Comparison of ENCODE assay signal across 8 mouse cellular contexts in genomic region chr10:127287936-127288293, GRCm38 (mm10). TPM values are rescaled to one million over a fixed set of nuclear protein-coding genes. Genes with fewer than 3 reads are reported as not detected.
DNase-seq lines count a peak whose midpoint lies in the region; ATAC-seq and TF ChIP-seq lines count a peak whose summit lies in the region.

No protein-coding gene starts in this region.

- peaks cover 35% of the 10 kb centered on the region for H3K36me3 ChIP-seq in kidney, embryonic 16.5 days (ENCODE audit: insufficient read depth, low read length)
- H3K36me3 ChIP-seq in embryonic facial prominence, embryonic 11.5 days (replicated peaks; ENCODE audit: control insufficient read depth, insufficient read depth, low read depth, low read length) = peaks cover 13% of the 10 kb centered on the region
- peaks cover 26% of the 10 kb centered on the region for H3K36me3 ChIP-seq in intestine, embryonic 16.5 days (ENCODE audit: control insufficient read depth, insufficient read depth, low read length)
- peaks cover 20% of the 10 kb centered on the region for H3K36me3 ChIP-seq in myocyte (ENCODE audit: control insufficient read depth, insufficient read depth)

- H3K9ac ChIP-seq in kidney, embryonic 16.5 days (replicated peaks; ENCODE audit: low read length) = peak overlapping the region; percentile 72
- H3K9ac ChIP-seq in embryonic facial prominence, embryonic 11.5 days (replicated peaks; ENCODE audit: low read length) = peak overlapping the region; percentile 86
- peak overlapping the region; percentile 85 for H3K9ac ChIP-seq in intestine, embryonic 16.5 days (ENCODE audit: low read depth, low read length)

- ATAC-seq in kidney, embryonic 16.5 days (ENCODE audit: low FRiP score, low TSS enrichment) = no peak
- no peak for ATAC-seq in embryonic facial prominence, embryonic 11.5 days (replicated peaks; ENCODE audit: insufficient number of reproducible peaks, low FRiP score, low TSS enrichment, low read depth)
- no peak for ATAC-seq in intestine, embryonic 16.5 days

- 0% methylated on average over 3 of the region's 3 CpGs for WGBS in kidney, embryonic 16.5 days
- 0% methylated on average over 3 of the region's 3 CpGs for WGBS in embryonic facial prominence, embryonic 11.5 days
- WGBS in intestine, embryonic 16.5 days = 0% methylated on average over 3 of the region's 3 CpGs

- H3K27me3 ChIP-seq in kidney, embryonic 16.5 days (ENCODE audit: insufficient read depth, low read length) = no peaks in the 10 kb centered on the region
- H3K27me3 ChIP-seq in embryonic facial prominence, embryonic 11.5 days (ENCODE audit: control insufficient read depth, insufficient read depth, low read length) = no peaks in the 10 kb centered on the region
- no peaks in the 10 kb centered on the region for H3K27me3 ChIP-seq in intestine, embryonic 16.5 days (replicated peaks; ENCODE audit: control insufficient read depth, insufficient read depth, low read length)
- no peaks in the 10 kb centered on the region for H3K27me3 ChIP-seq in myocyte (ENCODE audit: control insufficient read depth, insufficient read depth, insufficient read length)

- peak overlapping the region; percentile 82 for H3ac ChIP-seq in myocyte (ENCODE audit: control insufficient read depth, insufficient read length)

- no peaks in the 10 kb centered on the region for H3K9me3 ChIP-seq in kidney, embryonic 16.5 days (ENCODE audit: low read length)
- H3K9me3 ChIP-seq in embryonic facial prominence, embryonic 11.5 days (replicated peaks; ENCODE audit: control insufficient read depth, low read length) = no peaks in the 10 kb centered on the region
- H3K9me3 ChIP-seq in intestine, embryonic 16.5 days (ENCODE audit: control insufficient read depth, low read length) = no peaks in the 10 kb centered on the region

- peaks cover 50% of the 10 kb centered on the region for H3K79me2 ChIP-seq in myocyte (ENCODE audit: control insufficient read depth, insufficient read depth)

- peaks cover 52% of the 10 kb centered on the region for H3K4me1 ChIP-seq in kidney, embryonic 16.5 days (ENCODE audit: insufficient read depth, low read length)
- peaks cover 5% of the 10 kb centered on the region for H3K4me1 ChIP-seq in embryonic facial prominence, embryonic 11.5 days (ENCODE audit: control insufficient read depth, insufficient read depth, low read length)
- peaks cover 45% of the 10 kb centered on the region for H3K4me1 ChIP-seq in intestine, embryonic 16.5 days (ENCODE audit: control insufficient read depth, insufficient read depth, low read length)

- peak overlapping the region; percentile 97 for H3K4me2 ChIP-seq in kidney, embryonic 16.5 days (replicated peaks; ENCODE audit: low read depth, low read length)
- peak overlapping the region; percentile 82 for H3K4me2 ChIP-seq in embryonic facial prominence, embryonic 11.5 days (ENCODE audit: low read depth, low read length)
- peak overlapping the region; percentile 71 for H3K4me2 ChIP-seq in intestine, embryonic 16.5 days (ENCODE audit: low read depth, low read length)
- peak overlapping the region; percentile 84 for H3K4me2 ChIP-seq in myocyte (ENCODE audit: low read depth)

- TF ChIP-seq POLR2A in myocyte (IDR thresholded peaks at IDR 0.05; ENCODE audit: insufficient read length, low read depth) = no peak

- DNase-seq in kidney, adult 11 months = no peak
- DNase-seq in embryonic facial prominence, embryonic 11.5 days (ENCODE audit: low spot score) = no peak
- DNase-seq in spleen, postnatal 14 days (ENCODE audit: low spot score in 2 of 2) = no peak
- no peak for DNase-seq in layer of hippocampus, postnatal 14 days (ENCODE audit: low spot score in 2 of 2)
- no peak for DNase-seq in cerebellum, adult 11 months

- H3K4me3 ChIP-seq in kidney, embryonic 16.5 days (ENCODE audit: low read length) = peak overlapping the region; percentile 59
- peak overlapping the region; percentile 55 for H3K4me3 ChIP-seq in embryonic facial prominence, embryonic 11.5 days (ENCODE audit: low read depth, low read length)
- peak overlapping the region; percentile 75 for H3K4me3 ChIP-seq in intestine, embryonic 16.5 days (ENCODE audit: low read length)
- H3K4me3 ChIP-seq in myocyte = peak overlapping the region; percentile 100

- peak overlapping the region; percentile 99 for H3K27ac ChIP-seq in kidney, embryonic 16.5 days (ENCODE audit: low read length)
- peak overlapping the region; percentile 99 for H3K27ac ChIP-seq in embryonic facial prominence, embryonic 11.5 days (replicated peaks; ENCODE audit: low read depth, low read length)
- H3K27ac ChIP-seq in intestine, embryonic 16.5 days (ENCODE audit: low read length) = peak overlapping the region; percentile 99

TF ChIP-seq in myocyte, 11 proteins besides CTCF, POLR2A, EP300 and RAD21:
- TF ChIP-seq E2F4 (IDR thresholded peaks at IDR 0.05; ENCODE audit: insufficient read depth) = no peak
- TF ChIP-seq USF1 (IDR thresholded peaks at IDR 0.05; ENCODE audit: low read depth) = no peak
- TF ChIP-seq MYOG (IDR thresholded peaks at IDR 0.05; ENCODE audit: control insufficient read depth in 1 of 3, insufficient read depth in 1 of 3, insufficient read length in 2 of 3, low read depth in 2 of 3) = no peak
- no peak for TF ChIP-seq TCF3 (IDR thresholded peaks at IDR 0.05; ENCODE audit: insufficient read length, low read depth)

RNA-seq across cellular contexts. Expression of gene Mbd6, which starts 0.9 kb away (rescaled TPM):
- 13.3 and 14.8 TPM in 2 replicates for polyA plus RNA-seq in kidney, embryonic 16.5 days (2015; fragmentation: Nextera tagmentation; extraction: Ambion mirVana)
- 9.8 and 11.6 TPM in 2 replicates for polyA plus RNA-seq in embryonic facial prominence, embryonic 11.5 days (2014; fragmentation: Nextera tagmentation; extraction: Ambion mirVana)
- 9.9 and 11.1 TPM in 2 replicates for polyA plus RNA-seq in intestine, embryonic 16.5 days (2015; fragmentation: Nextera tagmentation; extraction: Ambion mirVana)
- 24.7 TPM for polyA plus RNA-seq in myocyte (2012; fragmentation: generic; extraction: Trizol)
- total RNA-seq in layer of hippocampus, postnatal 14 days (2021) = 10 to 100 TPM; 46.0 to 53.3 TPM

RNA-seq across cellular contexts. Expression of gene Dctn2, which starts 21.7 kb away (rescaled TPM):
- 206 and 212 TPM in 2 replicates for polyA plus RNA-seq in kidney, embryonic 16.5 days (2015; fragmentation: Nextera tagmentation; extraction: Ambion mirVana)
- polyA plus RNA-seq in embryonic facial prominence, embryonic 11.5 days (2014; fragmentation: Nextera tagmentation; extraction: Ambion mirVana) = 162 and 180 TPM in 2 replicates
- polyA plus RNA-seq in intestine, embryonic 16.5 days (2015; fragmentation: Nextera tagmentation; extraction: Ambion mirVana) = 162 and 170 TPM in 2 replicates
- polyA plus RNA-seq in myocyte (2012; fragmentation: generic; extraction: Trizol) = 250 TPM
- total RNA-seq in layer of hippocampus, postnatal 14 days (2021) = 100 to 1,000 TPM; 298 to 304 TPM

RNA-seq across cellular contexts. Expression of gene Mars, which starts 23.7 kb away (rescaled TPM):
- 115 and 123 TPM in 2 replicates for polyA plus RNA-seq in kidney, embryonic 16.5 days (2015; fragmentation: Nextera tagmentation; extraction: Ambion mirVana)
- polyA plus RNA-seq in embryonic facial prominence, embryonic 11.5 days (2014; fragmentation: Nextera tagmentation; extraction: Ambion mirVana) = 174 and 179 TPM in 2 replicates
- polyA plus RNA-seq in intestine, embryonic 16.5 days (2015; fragmentation: Nextera tagmentation; extraction: Ambion mirVana) = 96.8 and 108 TPM in 2 replicates
- polyA plus RNA-seq in myocyte (2012; fragmentation: generic; extraction: Trizol) = 280 TPM
- 10 to 100 TPM; 56.3 to 59.4 TPM for total RNA-seq in layer of hippocampus, postnatal 14 days (2021)

RNA-seq across cellular contexts. Expression of gene Kif5a, which starts 24.8 kb away (rescaled TPM):
- 0.76 and 1.7 TPM in 2 replicates for polyA plus RNA-seq in kidney, embryonic 16.5 days (2015; fragmentation: Nextera tagmentation; extraction: Ambion mirVana)
- 10.4 and 12.2 TPM in 2 replicates for polyA plus RNA-seq in embryonic facial prominence, embryonic 11.5 days (2014; fragmentation: Nextera tagmentation; extraction: Ambion mirVana)
- polyA plus RNA-seq in intestine, embryonic 16.5 days (2015; fragmentation: Nextera tagmentation; extraction: Ambion mirVana) = 5.2 and 5.3 TPM in 2 replicates
- 0.14 TPM for polyA plus RNA-seq in myocyte (2012; fragmentation: generic; extraction: Trizol)
- 100 to 1,000 TPM; 413 to 455 TPM for total RNA-seq in layer of hippocampus, postnatal 14 days (2021)

RNA-seq across cellular contexts. Expression of gene Arhgap9, which starts 33.8 kb away (rescaled TPM):
- polyA plus RNA-seq in kidney, embryonic 16.5 days (2015; fragmentation: Nextera tagmentation; extraction: Ambion mirVana) = 2.5 and 2.6 TPM in 2 replicates
- 1.8 and 2.7 TPM in 2 replicates for polyA plus RNA-seq in embryonic facial prominence, embryonic 11.5 days (2014; fragmentation: Nextera tagmentation; extraction: Ambion mirVana)
- polyA plus RNA-seq in intestine, embryonic 16.5 days (2015; fragmentation: Nextera tagmentation; extraction: Ambion mirVana) = 7.9 and 9.0 TPM in 2 replicates
- 0.77 TPM for polyA plus RNA-seq in myocyte (2012; fragmentation: generic; extraction: Trizol)
- 1 to 10 TPM in 1 of 2 experiments, under 1 TPM in 1; 0.99 to 1.1 TPM for total RNA-seq in layer of hippocampus, postnatal 14 days (2021)
